Comparison of ENCODE assay signal across 23 mouse cellular contexts in genomic region chr3:135616730-135617129, GRCm38 (mm10).
"Had no signal": no experiment of that assay in that cellular context is flagged by ENCODE, and none has a peak within 500 bp of the region (broad histone marks: within the 10 kb centered on the region; RNA-seq: fewer than 3 reads in every experiment).

No protein-coding gene starts in this region.

- H3K4me1 ChIP-seq: intestine, embryonic 15.5 days; kidney, embryonic 15.5 days; limb, embryonic 12.5 days; limb, embryonic 15.5 days; midbrain, embryonic 13.5 days; neural tube, embryonic 13.5 days had no signal

- H3K4me2 ChIP-seq: intestine, embryonic 15.5 days; kidney, embryonic 15.5 days; limb, embryonic 12.5 days; limb, embryonic 15.5 days; liver, embryonic 11.5 days; lung, embryonic 14.5 days; midbrain, embryonic 13.5 days; neural tube, embryonic 13.5 days had no signal

- H3K9ac ChIP-seq: intestine, embryonic 15.5 days; kidney, embryonic 15.5 days; limb, embryonic 12.5 days; limb, embryonic 15.5 days; liver, embryonic 14.5 days; liver, postnatal 0 days; lung, embryonic 14.5 days; midbrain, embryonic 13.5 days; neural tube, embryonic 13.5 days had no signal

- H3K27me3 ChIP-seq: intestine, embryonic 15.5 days; kidney, embryonic 15.5 days; limb, embryonic 12.5 days; limb, embryonic 15.5 days; midbrain, embryonic 13.5 days; neural tube, embryonic 13.5 days had no signal

- DNase-seq: kidney, adult 11 months; kidney, adult 8-10 months; kidney, postnatal 10 days; kidney, postnatal 4 days; left cerebral cortex, postnatal 4 days; liver, postnatal 0 days; lung, embryonic 14.5 days; retina, postnatal 1 day; right cerebral cortex, postnatal 4 days; spleen, adult 18-20 months; thymus, adult 18-20 months; thymus, postnatal 36 days had no signal

- H3K27ac ChIP-seq: intestine, embryonic 15.5 days; kidney, embryonic 15.5 days; limb, embryonic 12.5 days; limb, embryonic 15.5 days; liver, embryonic 14.5 days; midbrain, embryonic 13.5 days; neural tube, embryonic 13.5 days had no signal

- ATAC-seq: intestine, embryonic 15.5 days; liver, postnatal 0 days; lung, postnatal 0 days; midbrain, embryonic 13.5 days; midbrain, embryonic 16.5 days had no signal

- H3K9me3 ChIP-seq: intestine, embryonic 15.5 days; kidney, embryonic 15.5 days; limb, embryonic 12.5 days; limb, embryonic 15.5 days; midbrain, embryonic 13.5 days; neural tube, embryonic 13.5 days had no signal

- H3K4me3 ChIP-seq: intestine, embryonic 15.5 days; kidney, embryonic 15.5 days; limb, embryonic 12.5 days; limb, embryonic 15.5 days; midbrain, embryonic 13.5 days; myocyte; neural tube, embryonic 13.5 days had no signal
